Mouse (Mus musculus): ENCODE results near the gene Prr14. TPM values are rescaled to one million over a fixed set of nuclear protein-coding genes. Genes with fewer than 3 reads are reported as not detected.
"Not testable (repeated sequence)": the region's sequence is repeated elsewhere in the genome, so short reads cannot be mapped to it uniquely, and the experiment has no call there.

Prr14 gene
- total RNA-seq, 2 experiments from 2014 or later: 14.7 to 19.3 TPM

- intact Hi-C loops (cut with DNase I): loop anchor here (5.0 kb wide), 1 partner anchor 124 kb away; the partner anchor contains the start of gene Zfp768
These were observed 11.6 kb downstream of the Prr14 start for GRCm38 (mm10) chr7:127470743-127471645.

DNA sequence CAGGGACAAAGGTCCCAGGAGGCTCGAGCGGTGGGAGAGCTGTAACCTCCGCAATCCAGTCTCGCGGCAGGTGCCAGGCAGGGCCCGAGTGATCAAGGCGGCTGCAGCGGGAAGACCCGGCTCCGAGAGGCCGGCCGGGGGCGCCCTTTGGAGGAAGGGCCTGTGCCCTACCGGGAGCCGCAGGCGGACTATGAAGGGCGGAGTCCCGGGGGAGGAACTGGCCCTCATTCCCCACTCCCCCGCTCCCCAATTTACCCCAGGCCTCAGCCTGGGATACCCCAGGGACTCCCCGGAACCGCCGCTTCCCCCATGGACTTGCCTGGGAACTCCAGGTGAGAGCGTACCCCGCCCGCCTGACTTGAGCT lies 12.2 kb downstream of the Prr14 start:
- DNase-seq: no peak
- intact Hi-C loops (cut with DNase I): loop anchor here (5.0 kb wide), 1 partner anchor 124 kb away; the partner anchor contains the start of gene Zfp768

More at GRCm38 (mm10) chr7:127470743-127471645, 11.6 kb downstream of the Prr14 start:
- peak; percentile 80 to 90 for DNase-seq

- intact Hi-C loops (cut with DNase I): loop anchor here (5.0 kb wide), 1 partner anchor 125 kb away; the partner anchor contains the start of gene Zfp768
- no peak for DNase-seq
These were observed 12.6 kb downstream of the Prr14 start for GRCm38 (mm10) chr7:127472060-127472459.

GRCm38 (mm10) chr7:127473705-127474104 lies 14.3 kb downstream of the Prr14 start:
- intact Hi-C loops (cut with DNase I): loop anchor here (5.0 kb wide), 1 partner anchor 126 kb away; the partner anchor contains the start of gene Zfp768
- DNase-seq: no peak

- DNase-seq: no peak
- intact Hi-C loops (cut with DNase I): loop anchor here (5.0 kb wide), 1 partner anchor 127 kb away; the partner anchor contains the start of gene Zfp768
These were observed 15.1 kb downstream of the Prr14 start for GRCm38 (mm10) chr7:127474378-127475070.

DNA sequence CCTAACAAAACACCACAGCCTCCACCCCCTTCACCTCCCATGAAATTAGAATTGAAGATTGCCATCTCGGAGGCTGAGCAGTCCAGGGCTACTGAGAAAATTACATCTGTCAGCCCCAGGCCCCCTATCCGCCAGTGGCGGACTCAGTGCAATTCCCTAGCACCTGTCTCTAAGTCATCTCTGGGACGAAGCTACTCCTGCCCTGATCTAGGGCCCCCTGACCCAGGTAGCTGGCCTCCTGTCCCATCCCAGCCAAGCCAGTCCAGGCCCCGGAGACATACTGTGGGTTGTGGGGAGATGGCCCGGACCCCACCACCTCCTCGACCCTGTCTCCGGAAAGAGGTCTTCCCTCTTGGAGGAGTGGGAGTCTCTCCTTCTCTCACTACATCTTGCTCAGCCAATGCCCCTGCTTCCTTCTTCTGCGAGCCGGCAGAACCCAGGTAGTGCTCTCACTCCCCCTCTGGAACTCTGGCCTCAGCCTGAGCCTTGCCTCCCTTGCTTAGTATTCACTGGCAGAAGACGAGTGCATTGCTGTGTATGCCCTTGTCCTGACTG lies 15.9 kb downstream of the Prr14 start:
- intact Hi-C loops (cut with DNase I): no loop called here
- no peak for DNase-seq

- intact Hi-C loops (cut with DNase I): no loop called here
- no peak for DNase-seq
These were observed 16.9 kb downstream of the Prr14 start for GRCm38 (mm10) chr7:127476336-127476735.

- DNase-seq: no peak
- intact Hi-C loops (cut with DNase I): no loop called here
These were observed 17.4 kb downstream of the Prr14 start for GRCm38 (mm10) chr7:127476855-127477254.

GRCm38 (mm10) chr7:127477687-127478634 lies 18.6 kb downstream of the Prr14 start:
- intact Hi-C loops (cut with DNase I): no loop called here
- peak; percentile 97 to 98 for DNase-seq

DNA sequence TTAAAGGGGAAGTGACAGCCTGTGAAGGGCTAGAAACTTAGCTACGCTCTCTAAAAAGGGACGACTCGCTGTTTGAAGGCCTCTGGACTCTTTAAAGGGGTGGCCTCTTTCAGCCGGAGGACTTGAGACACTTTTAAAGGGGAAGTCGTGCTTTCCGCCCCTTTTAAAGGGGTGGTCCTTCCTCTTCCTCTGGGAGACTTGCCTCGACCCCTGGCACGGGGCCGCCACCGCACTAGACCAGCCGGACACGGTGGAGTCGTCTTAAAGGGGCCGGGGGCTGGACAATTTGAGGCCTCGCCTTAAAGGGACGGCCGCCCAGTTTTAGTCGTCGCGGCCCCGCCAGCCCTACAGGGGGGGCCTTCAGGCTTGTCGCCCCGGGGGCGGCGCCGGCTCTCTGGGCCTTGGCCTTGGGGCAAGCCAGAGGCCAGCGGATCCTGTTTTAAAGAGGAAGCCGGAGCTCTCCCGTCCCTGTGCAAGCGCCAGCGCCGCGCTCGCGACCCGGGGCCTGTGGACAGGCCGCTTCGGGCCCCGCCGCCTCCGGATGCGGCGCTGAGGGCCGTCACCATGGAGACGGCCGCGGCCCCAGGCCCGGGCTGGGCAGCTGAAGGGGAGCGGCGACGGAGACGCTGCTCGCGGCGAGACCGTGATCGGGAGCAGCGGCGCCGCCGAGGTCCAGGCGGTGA lies 19.4 kb downstream of the Prr14 start, which contains the start of gene Fbrs:
Gene Fbrs (plus strand): TSS at position 565 of the 683 bp plus-strand sequence.
- DNase-seq: peak; percentile 96 to 99
- intact Hi-C loops (cut with DNase I): no loop called here

DNA sequence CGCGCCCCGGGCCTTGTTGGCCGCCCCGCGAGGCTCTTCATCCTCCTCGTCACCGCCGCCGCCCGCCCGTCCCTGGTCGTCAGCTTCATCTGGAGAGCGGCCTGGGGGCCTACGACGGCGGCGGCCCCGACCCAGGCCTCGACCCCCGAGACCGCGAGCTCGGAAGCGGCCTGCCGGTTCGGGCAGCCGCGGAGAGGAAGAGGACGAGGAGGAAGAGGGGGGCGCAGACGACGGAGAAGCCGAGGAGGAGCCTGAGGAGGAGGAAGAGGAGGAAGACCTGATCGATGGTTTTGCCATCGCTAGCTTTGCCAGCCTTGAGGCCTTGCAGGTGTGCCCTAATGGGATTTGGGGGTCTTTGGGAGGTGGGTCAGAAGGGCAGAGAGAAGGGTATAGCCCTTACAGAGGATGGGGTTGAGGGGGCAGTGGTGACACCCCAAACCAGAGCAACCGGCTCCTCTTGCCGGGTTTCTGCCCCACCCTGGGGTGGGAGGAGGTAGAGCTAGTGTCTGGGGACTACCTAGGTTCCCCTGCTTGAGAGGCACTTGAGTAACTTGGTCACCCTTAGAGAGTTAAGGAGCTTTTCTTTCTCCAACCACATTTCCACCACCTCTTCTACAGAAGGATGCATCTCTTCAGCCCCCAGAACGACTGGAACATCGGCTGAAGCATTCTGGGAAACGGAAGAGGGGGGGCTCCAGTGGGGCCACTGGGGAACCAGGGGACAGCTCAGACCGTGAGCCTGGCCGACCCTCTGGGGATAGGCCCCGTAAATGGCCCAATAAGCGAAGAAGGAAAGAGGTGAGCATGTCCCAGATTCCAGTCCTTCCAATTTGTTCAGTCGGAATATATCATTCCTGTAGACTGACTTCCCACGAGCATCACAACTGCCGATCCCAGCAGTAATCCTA lies 20.2 kb downstream of the Prr14 start:
- intact Hi-C loops (cut with DNase I): loop anchor here (5.0 kb wide), 1 partner anchor 117 kb away; no protein-coding TSS in a partner anchor
- no peak for DNase-seq

GRCm38 (mm10) chr7:127480321-127480720 lies 20.9 kb downstream of the Prr14 start:
- no peak for DNase-seq
- intact Hi-C loops (cut with DNase I): loop anchor here (5.0 kb wide), 1 partner anchor 118 kb away; no protein-coding TSS in a partner anchor

GRCm38 (mm10) chr7:127485416-127485815 lies 26.0 kb downstream of the Prr14 start:
- intact Hi-C loops (cut with DNase I): loop anchor here (5.0 kb wide), 1 partner anchor 178 kb away; no protein-coding TSS in a partner anchor
- no peak for DNase-seq

DNA sequence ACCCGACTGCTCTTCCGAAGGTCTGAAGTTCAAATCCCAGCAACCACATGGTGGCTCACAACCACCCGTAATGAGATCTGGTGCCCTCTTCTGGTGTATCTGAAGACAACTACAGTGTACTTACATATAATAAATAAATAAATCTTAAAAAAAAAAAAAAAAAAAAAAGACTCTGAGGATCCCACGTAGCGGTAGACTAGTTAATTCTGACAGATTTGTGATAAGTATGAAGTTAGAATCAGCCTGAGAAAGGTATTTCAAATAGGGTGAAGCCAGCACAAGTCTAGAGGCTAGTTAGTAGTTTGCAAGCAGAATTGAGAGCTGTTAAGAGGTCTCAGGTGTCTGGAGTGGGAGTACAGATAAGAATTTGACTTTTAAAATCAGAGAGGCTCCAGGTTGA lies 29.0 kb downstream of the Prr14 start:
- intact Hi-C loops (cut with DNase I): loop anchor here (5.0 kb wide), 1 partner anchor 181 kb away; no protein-coding TSS in a partner anchor
- DNase-seq: not testable (repeated sequence)

DNA sequence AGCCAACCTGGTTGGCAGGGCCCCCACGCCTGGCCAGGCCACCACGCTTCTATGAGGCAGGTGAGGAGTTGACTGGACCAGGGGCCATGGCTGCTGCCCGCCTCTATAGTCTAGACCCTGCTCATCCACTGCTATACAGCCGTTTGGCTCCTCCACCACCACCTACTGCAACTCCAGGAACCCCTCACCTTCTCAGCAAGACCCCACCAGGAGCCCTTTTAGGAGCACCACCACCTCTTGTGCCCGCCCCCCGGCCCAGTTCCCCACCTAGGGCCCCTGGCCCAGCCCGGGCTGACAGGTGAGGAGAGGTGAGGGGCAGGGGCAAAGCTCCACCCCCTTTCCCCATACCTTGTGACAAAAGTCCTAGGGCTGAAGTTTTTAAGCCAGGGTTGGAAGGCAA lies 30.6 kb downstream of the Prr14 start:
- intact Hi-C loops (cut with DNase I): loop anchor here (5.0 kb wide), 1 partner anchor 183 kb away; no protein-coding TSS in a partner anchor

DNA sequence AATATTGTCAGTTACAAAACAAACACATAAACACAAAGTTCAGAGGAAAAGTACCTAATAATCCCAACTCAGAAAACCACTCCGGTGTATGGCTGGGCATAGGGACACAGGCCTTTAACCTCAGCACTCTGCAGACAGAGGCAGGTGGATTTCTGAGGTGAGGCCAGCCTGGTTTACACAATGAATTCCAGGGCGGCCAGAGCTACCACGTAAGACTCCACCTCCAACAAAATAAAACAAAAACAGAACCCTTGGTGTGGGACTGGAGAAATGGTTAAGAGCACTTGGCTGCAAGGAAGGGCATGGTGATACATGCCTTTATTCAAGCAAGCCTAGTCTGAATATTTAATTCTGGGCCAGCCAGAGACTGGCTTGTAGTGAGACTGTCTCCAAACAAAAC lies 32.4 kb downstream of the Prr14 start:
- intact Hi-C loops (cut with DNase I): no loop called here
- no peak for DNase-seq

More for the DNA sequence above, 30.6 kb downstream of the Prr14 start:
- no peak for DNase-seq

- DNase-seq: no peak
- intact Hi-C loops (cut with DNase I): no loop called here
These were observed 35.2 kb downstream of the Prr14 start for GRCm38 (mm10) chr7:127494648-127495047.

DNA sequence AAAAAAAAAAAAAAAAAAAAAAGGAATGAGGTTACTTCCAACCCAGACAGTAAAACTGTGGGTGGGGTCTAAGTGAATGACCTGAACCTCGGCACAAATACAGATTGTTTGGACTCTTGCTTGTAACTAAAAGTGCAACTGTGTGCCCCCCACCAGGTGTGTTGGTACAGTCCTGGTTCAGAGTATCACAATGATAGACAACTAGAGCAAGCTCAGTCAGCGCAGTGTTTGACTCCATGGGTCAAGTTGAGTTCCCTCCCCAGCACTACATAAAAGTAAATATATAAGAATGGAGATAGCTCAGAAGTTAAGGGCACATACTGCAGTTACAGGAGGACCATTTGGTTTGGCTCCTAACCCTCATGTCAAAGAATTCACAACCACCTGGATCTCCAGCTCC lies 38.0 kb downstream of the Prr14 start:
- intact Hi-C loops (cut with DNase I): no loop called here
- DNase-seq: no peak

Data from gastrocnemius, postnatal 36 days (tissue).